Mouse (Mus musculus) heart, embryonic 12.5 days (tissue): ENCODE measurements at regions not wholly inside any gene's neighbourhood (a gene's known extent, or its start where the extent isn't known, plus 50 kb on each side); places are given as distances from the start of the nearest gene placed in this dataset.
A peak's percentile ranks its signal among the peaks of the same experiment; 100 is the strongest.

Experiments used
- ATAC-seq: fragments of 200-750 bp; cut with Nextera tagmentation; 2 replicates; pipeline ENCODE4 v1.8.0; 2017; ENCODE audit warnings: moderate TSS enrichment, moderate library complexity; ENCODE audit not compliant: insufficient number of reproducible peaks, low FRiP score
- H3K27ac ChIP-seq: fragments of 300-500 bp; sonication (generic); 2 replicates; pipeline ENCODE4 v1.5.1; 2016; ENCODE audit warnings: mild to moderate bottlenecking, moderate library complexity; ENCODE audit not compliant: poor library complexity, severe bottlenecking
- H3K27me3 ChIP-seq: fragments of 300-500 bp; sonication (generic); replicated peaks from 2 replicates; pipeline ENCODE4 v1.6.1; 2016; ENCODE audit warnings: mild to moderate bottlenecking, moderate library complexity
- H3K36me3 ChIP-seq: fragments of 300-500 bp; sonication (generic); 2 replicates; pipeline ENCODE4 v1.6.1; 2016; ENCODE audit warnings: mild to moderate bottlenecking, moderate library complexity
- H3K4me1 ChIP-seq: fragments of 300-500 bp; sonication (generic); replicated peaks from 2 replicates; pipeline ENCODE4 v1.6.1; 2016; ENCODE audit warnings: mild to moderate bottlenecking
- H3K4me2 ChIP-seq: fragments of 300-500 bp; sonication (generic); 2 replicates; pipeline ENCODE4 v1.6.1; 2016; ENCODE audit warnings: mild to moderate bottlenecking, moderate library complexity
- H3K4me3 ChIP-seq: fragments of 300-500 bp; sonication (generic); 2 replicates; pipeline ENCODE4 v1.5.1; 2016; ENCODE audit warnings: mild to moderate bottlenecking
- H3K9ac ChIP-seq: fragments of 300-500 bp; sonication (generic); 2 replicates; pipeline ENCODE4 v1.6.1; 2016; ENCODE audit warnings: mild to moderate bottlenecking, moderate library complexity
- H3K9me3 ChIP-seq: fragments of 300-500 bp; sonication (generic); replicated peaks from 2 replicates; pipeline ENCODE4 v1.6.1; 2016; ENCODE audit warnings: mild to moderate bottlenecking, moderate library complexity
- WGBS: fragments of 180-500 bp; shearing (Covaris S2); methylation state at CpG from one replicate; pipeline ENCODE4 v1.1.7; 2016; 5-methylcytosine and 5-hydroxymethylcytosine counted together

GRCm38 (mm10) chr3:130903329-130903728 is 173.1 kb upstream of the Rpl34 start:
- Histone ChIP-seq H3K4me3 (no peak overlapping the region), H3K27ac (no peak overlapping the region), H3K4me2 (no peak overlapping the region), H3K9me3 (no peaks in the 10 kb centered on the region), H3K36me3 (no peaks in the 10 kb centered on the region), H3K4me1 (peaks cover 35% of the 10 kb centered on the region), H3K9ac (no peak overlapping the region), H3K27me3 (no peaks in the 10 kb centered on the region)
- no peak for ATAC-seq
- 83% methylated on average over 7 of the region's 7 CpGs for WGBS

DNA sequence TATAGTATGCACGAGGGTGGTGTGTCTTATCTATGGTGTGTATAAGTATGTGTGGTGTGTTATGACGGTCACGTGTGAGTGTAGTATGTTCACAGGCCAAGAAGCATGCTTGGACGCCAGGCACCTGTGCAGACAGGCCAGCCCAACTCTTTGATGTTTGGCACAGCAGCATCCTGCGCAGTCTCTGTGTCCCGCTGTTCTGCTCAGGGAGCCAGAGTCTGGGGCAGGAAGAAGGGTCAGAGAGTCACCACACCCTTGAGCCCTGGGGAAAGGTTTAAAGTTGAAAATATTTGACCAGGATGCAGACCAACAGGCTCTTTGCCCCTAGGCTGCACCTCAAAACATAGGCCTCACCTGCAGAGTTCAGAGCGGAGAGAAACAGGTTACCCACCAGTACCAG is 172.2 kb upstream of the Rpl34 start:
- no peaks in the 10 kb centered on the region for H3K36me3 ChIP-seq
- peaks cover 42% of the 10 kb centered on the region for H3K4me1 ChIP-seq
- H3K9me3 ChIP-seq = no peaks in the 10 kb centered on the region
- no peak overlapping the region for H3K4me2 ChIP-seq
- H3K27ac ChIP-seq = no peak overlapping the region
- no peak overlapping the region for H3K9ac ChIP-seq
- WGBS = 91% methylated on average over 7 of the region's 7 CpGs
- H3K27me3 ChIP-seq = no peaks in the 10 kb centered on the region
- no peak overlapping the region for H3K4me3 ChIP-seq
- no peak for ATAC-seq

GRCm38 (mm10) chr3:130901343-130901742 is 171.1 kb upstream of the Rpl34 start:
- Histone ChIP-seq H3K4me3 (no peak overlapping the region), H3K9me3 (no peaks in the 10 kb centered on the region), H3K36me3 (no peaks in the 10 kb centered on the region), H3K4me2 (peak overlapping the region; percentile 5; the same call in 1 of the 2 replicates), H3K9ac (no peak overlapping the region), H3K4me1 (peaks cover 45% of the 10 kb centered on the region), H3K27ac (no peak overlapping the region), H3K27me3 (no peaks in the 10 kb centered on the region)
- WGBS = 57% methylated on average over 12 of the region's 12 CpGs
- no peak for ATAC-seq

DNA sequence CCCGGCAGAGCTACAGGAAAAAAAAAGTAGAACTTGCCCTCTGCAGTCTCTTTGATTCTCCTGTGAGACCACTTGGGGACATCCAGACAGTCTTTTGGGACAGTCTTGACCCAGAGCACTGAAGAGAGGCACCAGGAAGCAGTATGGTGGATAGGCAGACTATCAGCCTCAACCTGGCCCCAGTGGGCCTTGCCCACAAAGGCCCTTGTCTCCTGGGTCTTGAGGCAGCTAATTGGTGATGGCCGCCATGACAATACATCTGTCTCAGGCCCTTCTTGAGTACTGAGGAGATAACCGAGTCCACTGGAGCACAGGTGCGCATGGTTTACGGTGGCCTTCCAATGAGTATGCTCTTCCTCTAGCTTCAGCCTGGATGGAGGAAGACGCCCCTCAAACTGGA is 170.6 kb upstream of the Rpl34 start:
- WGBS = 64% methylated on average over 6 of the region's 6 CpGs
- Histone ChIP-seq H3K36me3 (no peaks in the 10 kb centered on the region), H3K27ac (peak overlapping the region; percentile 81), H3K27me3 (no peaks in the 10 kb centered on the region), H3K4me2 (peak overlapping the region; percentile 59), H3K4me3 (no peak overlapping the region), H3K4me1 (peaks cover 45% of the 10 kb centered on the region), H3K9me3 (no peaks in the 10 kb centered on the region), H3K9ac (no peak overlapping the region)
- no peak for ATAC-seq

GRCm38 (mm10) chr3:130900054-130900840 is 170.0 kb upstream of the Rpl34 start:
- peak overlapping the region; percentile 59 for H3K4me2 ChIP-seq
- H3K27me3 ChIP-seq = no peaks in the 10 kb centered on the region
- peak overlapping the region; percentile 81 for H3K27ac ChIP-seq
- H3K9me3 ChIP-seq = 0 out of 2 replicates have a peak, but pooled peaks cover 2% of the 10 kb centered on the region
- H3K4me3 ChIP-seq = peak overlapping the region; percentile 14; the same call in 1 of the 2 replicates
- H3K36me3 ChIP-seq = no peaks in the 10 kb centered on the region
- peak; percentile 56 for ATAC-seq
- 24% methylated on average over 30 of the region's 30 CpGs for WGBS
- peaks cover 45% of the 10 kb centered on the region for H3K4me1 ChIP-seq
- 0 out of 2 replicates have a peak overlapping the region, but pooled peaks have one; percentile 25 for H3K9ac ChIP-seq

- Histone ChIP-seq H3K4me3 (no peak overlapping the region), H3K27ac (no peak overlapping the region), H3K9me3 (peaks cover 9% of the 10 kb centered on the region; the same call in 1 of the 2 replicates), H3K4me1 (peaks cover 17% of the 10 kb centered on the region), H3K9ac (no peak overlapping the region), H3K36me3 (no peaks in the 10 kb centered on the region), H3K4me2 (no peak overlapping the region), H3K27me3 (no peaks in the 10 kb centered on the region)
- WGBS = 68% methylated on average over 7 of the region's 7 CpGs
- no peak for ATAC-seq
Observed at GRCm38 (mm10) chr3:130894168-130894814, 164.1 kb upstream of the Rpl34 start.

DNA sequence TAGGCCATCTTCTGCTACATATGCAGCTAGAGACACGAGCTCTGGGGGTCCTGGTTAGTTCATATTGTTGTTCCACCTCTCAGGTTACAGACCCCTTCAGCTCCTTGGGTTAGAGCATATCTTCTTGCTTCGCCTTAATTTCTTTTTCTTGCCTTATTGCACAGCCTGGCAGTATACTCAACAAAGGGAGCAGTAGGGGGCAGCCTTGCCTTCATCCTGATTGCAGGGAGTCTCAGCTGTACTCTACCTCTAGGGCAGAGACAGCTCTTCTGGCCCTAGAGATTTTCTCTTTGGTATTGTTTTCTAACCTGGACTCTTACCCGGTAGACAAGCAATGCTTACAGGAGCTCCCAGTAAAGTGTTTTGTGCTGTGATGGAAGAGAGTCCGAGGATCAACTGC is 161.1 kb upstream of the Rpl34 start:
- peaks cover 6% of the 10 kb centered on the region for H3K4me1 ChIP-seq
- 84% methylated on average over 4 of the region's 4 CpGs for WGBS
- no peak overlapping the region for H3K4me3 ChIP-seq

DNA sequence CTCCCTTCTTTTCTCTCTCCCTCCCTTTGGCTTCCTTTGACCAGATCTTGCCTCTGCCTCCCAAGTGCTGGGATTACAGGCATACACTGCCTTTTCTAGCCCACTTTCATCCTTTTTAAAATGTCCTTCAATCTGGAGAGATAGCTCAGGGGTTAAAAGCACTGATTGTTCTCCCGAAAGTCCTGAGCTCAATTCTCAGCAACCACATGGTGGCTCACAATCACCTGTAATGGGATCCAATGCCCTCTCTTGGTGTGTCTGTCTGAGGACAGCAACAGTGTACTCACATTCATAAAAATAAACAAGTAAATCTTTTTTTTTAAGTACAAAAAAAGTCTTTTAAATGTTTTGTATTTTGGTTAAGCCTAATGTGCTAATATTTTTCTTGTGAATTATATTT is 158.4 kb upstream of the Rpl34 start:
- ATAC-seq = no peak
- H3K36me3 ChIP-seq = 0 out of 2 replicates have a peak, but pooled peaks cover 3% of the 10 kb centered on the region
- H3K9ac ChIP-seq = no peak overlapping the region
- H3K4me3 ChIP-seq = no peak overlapping the region
- H3K27ac ChIP-seq = no peak overlapping the region
- no peak overlapping the region for H3K4me2 ChIP-seq
- no peaks in the 10 kb centered on the region for H3K27me3 ChIP-seq
- peaks cover 10% of the 10 kb centered on the region for H3K4me1 ChIP-seq
- WGBS = 73% methylated on average over 1 of the region's 1 CpGs
- H3K9me3 ChIP-seq = peaks cover 10% of the 10 kb centered on the region

More for the DNA sequence above, 161.1 kb upstream of the Rpl34 start:
- ATAC-seq = no peak
- Histone ChIP-seq H3K27me3 (no peaks in the 10 kb centered on the region), H3K27ac (no peak overlapping the region), H3K9ac (no peak overlapping the region), H3K9me3 (peaks cover 12% of the 10 kb centered on the region), H3K36me3 (0 out of 2 replicates have a peak, but pooled peaks cover 3% of the 10 kb centered on the region), H3K4me2 (no peak overlapping the region)

DNA sequence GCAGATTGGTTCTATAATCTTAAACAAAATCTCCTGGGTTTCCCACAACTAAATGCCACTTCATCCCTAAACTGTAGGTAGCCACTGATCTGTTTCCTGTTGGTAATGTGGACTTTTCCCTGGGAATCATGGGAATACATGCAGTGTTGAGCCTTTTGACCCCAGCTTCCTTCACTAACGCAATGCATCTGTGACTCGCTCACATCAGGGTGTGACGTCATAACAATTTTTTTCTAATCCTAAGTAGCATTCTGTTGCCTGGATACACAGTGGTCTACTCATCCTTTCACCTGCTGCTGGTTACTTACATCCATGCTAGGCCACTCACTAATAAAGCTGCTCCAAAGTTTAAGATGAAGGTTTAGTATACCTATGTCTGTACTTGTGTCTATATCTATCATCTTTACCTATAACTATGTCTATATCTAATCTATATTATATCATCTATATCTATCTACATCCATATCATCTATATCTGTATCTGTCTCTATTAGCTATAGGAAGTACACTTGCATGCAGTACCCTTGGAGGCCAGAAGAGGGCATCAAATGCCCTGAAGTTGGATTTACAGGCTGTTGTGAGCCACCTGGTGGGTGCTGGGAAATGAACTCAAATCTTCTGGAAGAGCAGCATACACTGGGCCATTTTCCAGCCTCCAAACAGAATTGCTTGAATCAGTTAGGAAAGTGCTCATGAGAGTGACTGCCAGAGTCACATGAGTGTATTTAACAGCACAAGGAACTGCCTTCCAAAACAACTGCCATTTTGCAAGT is 157.5 kb upstream of the Rpl34 start:
- H3K27me3 ChIP-seq = no peaks in the 10 kb centered on the region
- no peak overlapping the region for H3K9ac ChIP-seq
- 0 out of 2 replicates have a peak, but pooled peaks cover 3% of the 10 kb centered on the region for H3K36me3 ChIP-seq
- no peak overlapping the region for H3K4me3 ChIP-seq
- H3K27ac ChIP-seq = no peak overlapping the region
- H3K4me1 ChIP-seq = peaks cover 10% of the 10 kb centered on the region
- no peak for ATAC-seq
- 84% methylated on average over 3 of the region's 3 CpGs for WGBS
- peaks cover 10% of the 10 kb centered on the region for H3K9me3 ChIP-seq
- H3K4me2 ChIP-seq = no peak overlapping the region

- no peak for ATAC-seq
- Histone ChIP-seq H3K27me3 (no peaks in the 10 kb centered on the region), H3K4me2 (no peak overlapping the region), H3K4me3 (no peak overlapping the region), H3K9ac (no peak overlapping the region), H3K27ac (no peak overlapping the region), H3K36me3 (0 out of 2 replicates have a peak, but pooled peaks cover 3% of the 10 kb centered on the region), H3K9me3 (peaks cover 3% of the 10 kb centered on the region), H3K4me1 (0 out of 2 replicates have a peak, but pooled peaks cover 4% of the 10 kb centered on the region)
- 40% methylated on average over 6 of the region's 6 CpGs for WGBS
Observed at GRCm38 (mm10) chr3:130885974-130886373, 155.8 kb upstream of the Rpl34 start.

DNA sequence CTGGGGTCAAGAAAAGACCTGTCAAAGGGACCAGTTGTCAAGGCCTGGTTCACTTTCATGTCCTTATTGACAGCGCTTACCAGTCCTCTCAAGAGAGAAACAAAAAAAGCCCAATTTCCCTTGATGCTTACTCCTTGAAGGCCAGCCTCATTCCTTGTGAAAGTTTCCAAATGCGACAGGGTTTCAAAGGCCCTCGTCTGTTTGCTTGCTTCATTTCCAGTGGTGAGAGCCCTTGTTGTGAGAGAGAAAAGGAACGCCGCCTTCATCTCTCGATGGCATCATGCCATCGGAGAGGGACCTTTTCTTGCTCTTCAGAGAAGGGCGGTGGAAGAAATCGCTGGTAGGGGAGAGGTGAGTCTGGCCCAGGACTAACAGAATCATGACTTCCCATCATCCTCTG is 154.2 kb upstream of the Rpl34 start:
- Histone ChIP-seq H3K9me3 (peaks cover 3% of the 10 kb centered on the region), H3K4me2 (no peak overlapping the region), H3K4me3 (no peak overlapping the region), H3K27me3 (no peaks in the 10 kb centered on the region), H3K27ac (no peak overlapping the region), H3K9ac (no peak overlapping the region), H3K36me3 (0 out of 2 replicates have a peak, but pooled peaks cover 3% of the 10 kb centered on the region), H3K4me1 (peaks cover 6% of the 10 kb centered on the region)
- WGBS = 81% methylated on average over 9 of the region's 9 CpGs
- no peak for ATAC-seq
